Mouse (Mus musculus): ENCODE results near the gene Plcd3. TPM values are rescaled to one million over a fixed set of nuclear protein-coding genes. Genes with fewer than 3 reads are reported as not detected.
A peak's percentile ranks its signal among the peaks of the same experiment; 100 is the strongest.

The Plcd3 gene
- total RNA-seq, 2 experiments from 2014 or later: 16.1 to 19.3 TPM

GRCm38 (mm10) chr11:103102725-103103349 is 1.4 kb upstream of the Plcd3 start:
- peak; percentile 97 for DNase-seq (ENCODE audit: low spot score in 2 of 2)
- intact Hi-C loops (cut with DNase I): loop anchor here (1.0 to 5.0 kb wide), 4 partner anchors 12 to 224 kb away; no protein-coding TSS in a partner anchor

- intact Hi-C loops (cut with DNase I): loop anchor here (1.0 to 5.0 kb wide), 4 partner anchors 13 to 225 kb away; no protein-coding TSS in a partner anchor
- DNase-seq (ENCODE audit: low spot score in 2 of 2): peak; percentile 78 to 83
Observed at GRCm38 (mm10) chr11:103101866-103102501, 526 bp upstream of the Plcd3 start.

GRCm38 (mm10) chr11:103100361-103100760 is 1.1 kb downstream of the Plcd3 start:
- intact Hi-C loops (cut with DNase I): loop anchor here (5.0 kb wide), 2 partner anchors 42 to 227 kb away; no protein-coding TSS in a partner anchor
- DNase-seq (ENCODE audit: low spot score in 2 of 2): no peak

GRCm38 (mm10) chr11:103099352-103099940 is 2.0 kb downstream of the Plcd3 start:
- DNase-seq (ENCODE audit: low spot score in 2 of 2): no peak
- intact Hi-C loops (cut with DNase I): no loop called here

- intact Hi-C loops (cut with DNase I): no loop called here
- DNase-seq (ENCODE audit: low spot score in 2 of 2): peak in 1 of 2 experiments; percentile 1
Observed at GRCm38 (mm10) chr11:103098531-103099190, 2.8 kb downstream of the Plcd3 start.

- no peak for DNase-seq (ENCODE audit: low spot score in 2 of 2)
- intact Hi-C loops (cut with DNase I): no loop called here
Observed at GRCm38 (mm10) chr11:103096979-103097894, 4.2 kb downstream of the Plcd3 start.

- intact Hi-C loops (cut with DNase I): no loop called here
- DNase-seq (ENCODE audit: low spot score in 2 of 2): no peak
Observed at GRCm38 (mm10) chr11:103095801-103096200, 5.7 kb downstream of the Plcd3 start.

GRCm38 (mm10) chr11:103095107-103095670 is 6.3 kb downstream of the Plcd3 start:
- intact Hi-C loops (cut with DNase I): no loop called here
- DNase-seq (ENCODE audit: low spot score in 2 of 2): no peak

GRCm38 (mm10) chr11:103093862-103094833 is 7.3 kb downstream of the Plcd3 start:
- no peak for DNase-seq (ENCODE audit: low spot score in 2 of 2)
- intact Hi-C loops (cut with DNase I): no loop called here

- no peak for DNase-seq (ENCODE audit: low spot score in 2 of 2)
- intact Hi-C loops (cut with DNase I): no loop called here
Observed at GRCm38 (mm10) chr11:103093306-103093705, 8.2 kb downstream of the Plcd3 start.

GRCm38 (mm10) chr11:103081631-103082030 is 19.8 kb downstream of the Plcd3 start:
- intact Hi-C loops (cut with DNase I): no loop called here
- DNase-seq (ENCODE audit: low spot score in 2 of 2): no peak

- intact Hi-C loops (cut with DNase I): no loop called here
- DNase-seq (ENCODE audit: low spot score in 2 of 2): peak in 1 of 2 experiments; percentile 42
Observed at GRCm38 (mm10) chr11:103080323-103081091, 21.0 kb downstream of the Plcd3 start.

GRCm38 (mm10) chr11:103078131-103078530 is 23.3 kb downstream of the Plcd3 start:
- no peak for DNase-seq (ENCODE audit: low spot score in 2 of 2)
- intact Hi-C loops (cut with DNase I): no loop called here

GRCm38 (mm10) chr11:103076581-103076980 is 24.9 kb downstream of the Plcd3 start:
- intact Hi-C loops (cut with DNase I): no loop called here
- DNase-seq (ENCODE audit: low spot score in 2 of 2): no peak

GRCm38 (mm10) chr11:103076010-103076409 is 25.4 kb downstream of the Plcd3 start:
- intact Hi-C loops (cut with DNase I): no loop called here
- no peak for DNase-seq (ENCODE audit: low spot score in 2 of 2)

GRCm38 (mm10) chr11:103074796-103075323 is 26.6 kb downstream of the Plcd3 start:
- DNase-seq (ENCODE audit: low spot score in 2 of 2): no peak
- intact Hi-C loops (cut with DNase I): no loop called here

GRCm38 (mm10) chr11:103074121-103074650 is 27.3 kb downstream of the Plcd3 start:
- no peak for DNase-seq (ENCODE audit: low spot score in 2 of 2)
- intact Hi-C loops (cut with DNase I): no loop called here
